Mouse (Mus musculus) lung, adult 2 months (tissue): ENCODE data around the gene Hoxd8.

ENCODE experiments used
- CTCF ChIP-seq: fragments of 200-500 bp; IDR thresholded peaks from 2 replicates; pipeline ENCODE4 v1.5.1; 2011; ENCODE audit warnings: mild to moderate bottlenecking, low read length, control low read depth; ENCODE audit not compliant: insufficient read depth
- POLR2A ChIP-seq: fragments of 200-500 bp; IDR thresholded peaks from 2 replicates; pipeline ENCODE4 v1.6.1; 2011; ENCODE audit warnings: low read depth, mild to moderate bottlenecking, control low read depth, low read length, borderline replicate concordance; ENCODE audit errors: extremely low read depth

DNA sequence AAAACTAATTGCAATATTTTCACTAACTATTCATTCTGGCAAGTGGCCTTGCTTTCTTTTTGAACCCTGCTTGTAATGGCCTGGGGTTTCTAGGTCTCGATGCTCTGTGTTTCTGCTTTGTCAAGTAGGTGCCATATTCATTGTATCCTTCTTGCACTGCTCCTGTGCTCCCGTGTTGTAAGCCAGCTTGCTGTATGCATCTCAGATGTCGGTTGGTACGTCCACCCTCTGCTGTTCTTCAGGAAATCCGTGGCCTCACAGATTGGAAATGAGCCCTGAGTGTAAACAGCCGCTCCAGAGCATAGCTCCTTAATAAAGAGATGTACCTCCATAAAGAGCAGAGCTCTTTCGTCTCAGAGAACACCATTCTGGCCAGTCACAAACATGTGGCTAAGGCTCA lies 3.2 kb downstream of the Hoxd8 start:
- TF ChIP-seq POLR2A, result no peak
- TF ChIP-seq CTCF, result no peak
